In genomic region chr9:77460408-77460807, GRCm38 (mm10) we compare ENCODE assay signal across 16 mouse cellular contexts.
"Had no signal": no experiment of that assay in that cellular context is flagged by ENCODE, and none has a peak within 500 bp of the region (broad histone marks: within the 10 kb centered on the region; RNA-seq: fewer than 3 reads in every experiment).

No protein-coding gene starts in this region.

- H3K27me3 ChIP-seq: kidney, embryonic 15.5 days; limb, embryonic 13.5 days; midbrain, embryonic 15.5 days; neural tube, embryonic 12.5 days had no signal

- ATAC-seq: hindbrain, embryonic 16.5 days; inflammation-experienced regulatory T-cells, adult 6 months; midbrain, embryonic 15.5 days had no signal

- H3K27ac ChIP-seq: limb, embryonic 13.5 days; liver, embryonic 14.5 days; midbrain, embryonic 15.5 days; neural tube, embryonic 12.5 days had no signal

- H3K9me3 ChIP-seq: kidney, embryonic 15.5 days; limb, embryonic 13.5 days; midbrain, embryonic 15.5 days; neural tube, embryonic 12.5 days had no signal

- H3K36me3 ChIP-seq: kidney, embryonic 15.5 days; midbrain, embryonic 15.5 days; neural tube, embryonic 12.5 days had no signal

- H3K4me3 ChIP-seq: kidney, embryonic 15.5 days; limb, embryonic 13.5 days; midbrain, embryonic 15.5 days; neural tube, embryonic 12.5 days had no signal

- DNase-seq: kidney, adult 2 months; kidney, postnatal 36 days; left cerebral cortex, postnatal 4 days; lung, postnatal 4 days; right cerebral cortex, postnatal 4 days; spleen, adult 18-20 months; thymus, adult 18-20 months; thymus, postnatal 14 days had no signal

- H3K4me2 ChIP-seq: kidney, embryonic 15.5 days; limb, embryonic 13.5 days; midbrain, embryonic 11.5 days; midbrain, embryonic 15.5 days; neural tube, embryonic 12.5 days had no signal

- H3K9ac ChIP-seq: kidney, embryonic 15.5 days; limb, embryonic 13.5 days; liver, embryonic 14.5 days; midbrain, embryonic 15.5 days; neural tube, embryonic 12.5 days had no signal
